Mouse (Mus musculus): ENCODE data around the gene Tead2.
"Not testable (repeated sequence)": the region's sequence is repeated elsewhere in the genome, so short reads cannot be mapped to it uniquely, and the experiment has no call there.

Gene Tead2

GRCm38 (mm10) chr7:45228548-45228947, 13.0 kb downstream of the Tead2 start:
- peak in 1 of 2 experiments; percentile 59 for DNase-seq (ENCODE audit: low spot score in 2 of 2)

GRCm38 (mm10) chr7:45229046-45229445, 13.5 kb downstream of the Tead2 start:
- DNase-seq (ENCODE audit: low spot score in 2 of 2) = no peak

DNA sequence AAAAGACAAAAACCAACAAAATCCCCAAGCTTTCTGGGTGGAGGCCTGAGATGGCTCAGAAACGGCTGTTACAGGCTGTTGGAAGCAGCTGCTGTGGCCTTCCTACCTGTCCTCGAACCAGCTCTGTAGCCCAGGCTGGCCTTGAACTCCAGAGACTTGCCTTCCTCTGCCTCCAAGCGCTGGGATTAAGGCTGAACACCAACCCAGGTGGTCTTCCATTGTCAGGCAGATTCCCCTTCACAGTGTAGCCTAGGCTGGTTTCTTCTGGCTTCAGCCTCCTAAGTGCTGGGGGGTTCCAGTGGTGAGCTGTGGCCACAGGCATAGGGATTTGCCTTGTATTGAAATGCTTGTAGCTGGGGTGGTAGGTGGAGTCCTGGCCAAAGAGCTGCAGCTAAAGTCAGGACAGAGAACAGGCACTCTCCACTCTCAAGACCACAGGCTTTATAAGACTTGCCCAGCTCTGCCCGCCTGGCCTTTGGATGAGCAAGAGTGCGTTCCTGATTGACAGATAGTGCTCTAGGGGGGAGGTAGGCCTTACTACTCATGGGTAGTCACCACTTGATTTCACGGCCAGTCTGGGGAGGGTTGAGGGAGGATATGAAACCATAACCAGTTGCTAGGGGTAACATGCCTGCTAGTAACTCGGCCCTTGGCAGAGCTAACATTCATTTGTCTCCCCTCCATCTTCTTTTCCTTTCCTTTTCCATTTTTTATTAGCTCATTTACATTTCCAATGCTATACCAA, 14.1 kb downstream of the Tead2 start:
- DNase-seq (ENCODE audit: low spot score in 2 of 2) = peak; percentile 42 to 65

DNA sequence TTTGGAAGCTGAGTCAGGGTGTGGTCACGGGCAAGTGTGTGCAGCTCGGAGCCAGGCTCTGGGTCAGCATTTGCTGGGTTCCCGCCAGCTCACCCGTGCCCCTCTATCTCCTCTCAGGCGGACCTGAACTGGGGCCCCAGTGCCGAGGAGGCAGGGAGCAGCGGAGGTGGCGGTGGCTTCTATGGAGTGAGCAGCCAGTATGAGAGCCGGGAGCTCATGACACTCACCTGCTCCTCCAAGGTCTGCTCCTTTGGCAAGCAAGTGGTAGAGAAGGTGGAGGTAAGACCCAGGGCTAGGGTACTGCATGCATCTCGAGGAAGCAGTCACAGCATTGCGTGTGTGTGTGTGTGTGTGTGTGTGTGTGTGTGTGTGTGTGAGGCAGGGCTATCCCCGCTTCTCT, 15.6 kb downstream of the Tead2 start:
- no peak for DNase-seq (ENCODE audit: low spot score in 2 of 2)

DNA sequence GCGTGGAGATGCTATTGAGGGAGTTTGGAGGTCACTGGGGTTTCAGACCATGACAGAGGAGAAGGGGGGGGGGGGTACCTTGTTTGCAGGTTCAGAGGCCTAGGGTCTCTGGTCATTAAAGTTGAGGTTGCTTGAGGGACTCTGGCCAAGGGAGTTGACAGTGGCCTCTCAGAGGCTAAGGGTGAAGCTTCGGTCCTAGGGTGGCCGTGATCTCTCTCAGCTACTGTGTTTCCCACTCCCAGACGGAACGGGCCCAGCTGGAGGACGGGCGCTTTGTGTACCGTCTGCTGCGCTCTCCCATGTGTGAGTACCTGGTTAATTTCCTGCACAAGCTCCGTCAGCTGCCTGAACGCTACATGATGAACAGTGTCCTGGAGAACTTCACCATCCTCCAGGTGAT, 16.4 kb downstream of the Tead2 start:
- DNase-seq (ENCODE audit: low spot score in 2 of 2) = no peak

DNA sequence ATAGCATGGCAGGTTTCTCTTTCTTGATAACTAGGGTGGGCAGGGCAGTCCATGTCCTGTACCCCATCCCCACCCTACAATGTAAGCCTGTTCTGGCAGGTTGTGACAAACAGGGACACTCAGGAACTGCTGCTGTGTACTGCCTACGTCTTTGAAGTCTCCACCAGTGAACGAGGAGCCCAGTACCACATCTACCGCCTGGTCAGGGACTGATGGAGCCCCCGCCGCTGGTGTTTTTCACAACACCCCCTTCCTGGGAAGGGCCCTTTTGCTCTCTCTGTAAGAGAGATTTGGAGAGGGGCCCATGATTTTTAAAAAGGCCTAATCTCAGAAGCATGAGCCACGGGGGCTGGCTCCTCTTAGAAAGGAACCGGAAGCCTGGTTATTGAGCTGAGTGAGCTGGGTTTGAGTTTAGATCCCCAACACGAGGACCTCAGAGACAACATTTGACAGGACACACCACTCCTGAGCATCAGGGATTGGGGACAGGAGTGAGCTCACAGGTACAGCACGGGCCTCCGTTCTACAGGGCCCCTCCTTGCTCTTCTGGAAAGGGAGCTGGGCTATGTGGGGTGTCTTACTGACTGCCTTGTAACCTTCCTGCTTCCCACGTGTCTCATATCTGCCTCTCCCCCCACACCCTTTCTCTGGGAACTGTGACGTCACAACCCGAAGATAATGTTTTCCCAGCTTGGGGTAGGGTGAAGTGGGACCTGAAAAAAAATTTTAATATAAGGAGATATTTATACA, 17.3 kb downstream of the Tead2 start:
- no peak for DNase-seq (ENCODE audit: low spot score in 2 of 2)

GRCm38 (mm10) chr7:45233580-45234332, 18.2 kb downstream of the Tead2 start:
- no peak for DNase-seq (ENCODE audit: low spot score in 2 of 2)

DNA sequence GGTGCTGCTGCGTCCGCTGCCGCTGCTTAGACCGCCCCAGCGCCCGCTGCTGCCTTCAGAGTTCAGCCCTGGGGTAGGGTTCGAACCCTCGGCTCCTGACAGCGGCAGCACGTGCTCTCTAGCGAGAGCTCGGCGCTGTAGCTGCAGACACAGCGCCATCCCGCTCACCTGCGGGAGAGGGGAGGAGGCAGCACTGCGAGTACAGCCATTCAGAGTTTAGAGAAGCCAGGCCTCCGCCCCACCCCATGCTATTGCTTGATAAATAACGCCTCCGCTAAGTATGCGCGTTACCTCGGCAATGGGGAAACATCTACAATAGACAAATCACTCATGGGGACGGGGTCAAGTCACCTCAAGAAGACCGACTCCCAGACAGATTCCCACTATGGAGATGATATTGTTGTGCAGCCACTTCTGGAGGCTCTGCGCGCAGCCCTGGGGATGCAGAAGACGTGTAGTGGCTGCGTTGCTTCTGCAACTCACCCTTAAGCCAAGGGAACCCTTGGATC, 18.8 kb downstream of the Tead2 start:
- no peak for DNase-seq (ENCODE audit: low spot score in 2 of 2)

GRCm38 (mm10) chr7:45234922-45235571, 19.5 kb downstream of the Tead2 start:
- DNase-seq (ENCODE audit: low spot score in 2 of 2) = no peak

DNA sequence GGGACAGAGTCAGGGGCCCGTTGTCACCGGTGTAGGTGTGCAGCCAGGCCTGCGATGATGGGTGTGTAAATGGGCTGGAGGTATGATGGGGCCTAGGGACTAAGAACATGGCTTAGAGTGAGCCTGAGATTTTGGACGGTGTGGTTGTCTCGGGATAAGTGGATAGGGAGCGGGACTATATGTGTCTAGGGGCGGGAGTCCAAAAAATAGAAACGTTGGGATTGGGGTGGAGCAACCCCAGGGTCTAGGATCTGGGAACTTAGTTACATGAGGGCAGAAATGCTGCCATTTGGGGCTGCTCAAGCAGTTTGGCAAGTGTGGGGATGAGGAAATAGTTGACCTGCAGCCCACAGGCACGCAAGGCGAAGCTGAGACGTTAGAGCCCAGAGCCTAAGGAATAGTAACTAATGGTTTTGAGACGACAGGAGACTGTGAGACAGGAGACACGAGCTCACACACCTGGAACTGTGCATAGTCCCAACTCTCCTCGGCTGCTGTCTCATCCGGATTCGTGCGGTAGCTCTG, 20.2 kb downstream of the Tead2 start:
- DNase-seq (ENCODE audit: low spot score in 2 of 2) = no peak

GRCm38 (mm10) chr7:45237747-45238699, 22.5 kb downstream of the Tead2 start:
- no peak for DNase-seq (ENCODE audit: low spot score in 2 of 2)

DNA sequence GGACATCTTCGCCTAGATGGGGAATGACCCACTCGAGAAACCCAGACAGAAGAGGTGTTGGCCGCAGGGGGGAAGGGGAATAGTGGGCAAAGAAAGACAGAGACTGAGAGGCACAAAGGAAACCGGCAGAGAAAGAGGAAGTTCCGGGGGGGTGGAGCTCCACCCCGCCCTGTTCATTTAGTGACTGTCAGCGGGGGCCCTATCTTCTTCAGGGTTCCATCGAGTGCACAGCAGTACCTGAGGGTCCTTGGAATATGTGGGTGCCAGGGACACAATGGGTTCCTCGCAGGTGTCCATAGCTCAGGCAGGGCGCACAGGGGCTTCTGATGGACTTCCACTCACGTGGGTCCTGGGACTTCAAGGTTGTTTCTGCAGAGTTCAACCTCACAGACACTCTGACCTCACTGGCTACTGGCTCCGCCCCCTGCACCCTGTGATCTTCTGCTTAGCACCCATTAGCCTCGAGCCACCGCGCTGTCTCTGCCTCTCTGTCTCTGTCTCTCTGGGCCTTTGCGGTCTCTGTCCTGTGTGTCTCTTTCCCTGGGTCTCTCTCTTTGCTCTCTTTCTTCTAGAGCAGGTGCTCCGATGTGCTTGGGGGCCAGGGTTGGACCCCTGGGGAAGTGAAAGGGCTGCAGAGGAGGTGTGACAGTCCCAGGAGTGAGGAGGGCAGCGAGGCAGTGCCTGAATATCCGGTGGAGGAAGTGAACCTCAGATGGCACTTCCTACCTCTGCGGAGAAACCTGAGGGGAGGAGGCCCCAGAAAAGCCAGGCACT, 23.4 kb downstream of the Tead2 start, which contains the start of gene Cd37:
TSS of gene Cd37 (minus strand) at position 393 of the 774 bp plus-strand sequence.
- peak; percentile 70 to 84 for DNase-seq (ENCODE audit: low spot score in 2 of 2)

DNA sequence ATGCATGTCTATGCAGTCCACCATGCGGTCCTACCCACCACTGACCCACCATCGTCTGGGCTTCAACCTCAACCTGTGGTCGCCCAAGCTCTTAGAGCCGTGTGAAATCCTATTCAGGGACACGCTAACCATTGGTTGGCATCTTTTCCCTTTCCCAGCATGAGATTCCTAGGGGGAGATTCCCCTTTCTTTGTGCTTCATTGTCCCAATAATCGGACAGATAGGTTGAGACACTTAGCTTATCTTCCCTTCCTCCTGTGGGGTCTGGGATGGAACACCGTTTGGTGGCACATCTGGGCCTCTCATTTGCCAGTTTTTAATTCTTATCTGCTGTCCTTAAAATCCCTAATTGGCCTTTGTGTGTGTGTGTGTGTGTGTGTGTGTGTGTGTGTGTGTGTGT, 24.6 kb downstream of the Tead2 start:
- no peak for DNase-seq (ENCODE audit: low spot score in 2 of 2)

- no peak for DNase-seq (ENCODE audit: low spot score in 2 of 2)
Observed at GRCm38 (mm10) chr7:45240633-45241388, 25.3 kb downstream of the Tead2 start, which contains the start of gene Slc6a16. Gene Slc6a16 (plus strand): TSS chr7:45241085.

- no peak for DNase-seq (ENCODE audit: low spot score in 2 of 2)
Observed at GRCm38 (mm10) chr7:45241389-45241749, 25.8 kb downstream of the Tead2 start.

DNA sequence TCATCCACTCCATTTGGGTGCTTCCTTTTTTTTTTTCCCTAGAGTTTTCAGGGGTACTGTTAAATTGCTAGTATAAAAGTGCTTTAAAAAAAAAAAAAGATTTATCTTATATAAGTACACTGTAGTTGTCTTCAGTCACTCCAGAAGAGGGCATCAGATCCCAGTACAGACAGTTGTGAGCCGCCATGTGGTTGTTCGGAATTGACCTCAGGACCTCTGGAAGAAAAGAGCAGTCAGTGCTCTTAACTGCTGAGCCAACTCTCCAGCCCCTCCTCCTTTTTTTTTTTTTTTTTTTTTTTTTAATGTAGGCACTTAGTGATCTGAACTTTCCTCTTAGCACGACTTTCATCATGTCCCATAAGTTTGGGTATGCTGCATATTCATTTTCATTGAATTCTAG, 32.1 kb downstream of the Tead2 start:
- DNase-seq (ENCODE audit: low spot score in 2 of 2) = no peak

DNA sequence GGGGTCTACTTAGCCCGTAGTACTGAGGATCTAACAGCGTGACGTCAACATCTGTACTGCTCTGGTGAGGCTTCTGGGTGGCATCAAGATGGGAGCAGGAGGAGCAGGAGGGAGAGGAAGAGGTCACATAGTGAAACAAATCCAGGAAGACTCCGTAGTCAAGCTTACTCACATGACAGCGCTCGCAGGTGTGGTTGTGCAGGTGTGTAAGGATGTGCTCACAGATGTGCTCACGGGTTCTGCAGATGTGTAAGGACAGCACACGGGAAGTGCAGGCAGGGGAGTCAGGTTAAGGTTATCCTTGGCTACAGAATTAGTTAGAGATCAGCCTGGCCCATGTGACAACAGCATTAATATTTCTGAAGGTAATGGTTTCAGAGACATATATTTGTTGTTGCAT, 38.3 kb downstream of the Tead2 start:
- DNase-seq (ENCODE audit: low spot score in 2 of 2) = no peak

DNA sequence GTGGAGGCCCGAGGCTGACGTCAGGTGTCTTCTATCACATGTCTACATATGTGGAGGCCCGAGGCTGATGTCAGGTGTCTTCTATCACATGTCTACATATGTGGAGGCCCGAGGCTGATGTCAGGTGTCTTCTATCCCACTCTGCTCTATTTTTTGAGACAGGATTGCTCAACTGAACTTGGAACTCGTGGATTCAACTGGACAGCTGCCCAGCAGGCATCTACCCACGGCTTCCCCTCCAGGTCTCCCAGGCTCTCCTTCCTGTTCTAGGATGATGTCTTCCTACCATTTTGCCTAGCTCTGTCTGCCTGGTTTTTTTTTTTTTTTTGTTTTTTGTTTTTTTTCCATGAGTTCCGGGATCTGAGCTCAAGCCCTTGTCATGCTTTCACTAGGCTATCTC, 40.3 kb downstream of the Tead2 start:
- not testable (repeated sequence) for DNase-seq (ENCODE audit: low spot score in 2 of 2)

Measured in spleen, postnatal 4 days (tissue).